Mouse (Mus musculus) kidney, postnatal 0 days (tissue): Measurements from ENCODE around the gene Tmem215. TPM values are rescaled to one million over a fixed set of nuclear protein-coding genes. Genes with fewer than 3 reads are reported as not detected.

Experiments
- ATAC-seq: fragments of 200-750 bp; cut with Nextera tagmentation; replicated peaks from 2 replicates; pipeline ENCODE4 v1.8.0; 2017; ENCODE audit warnings: low read depth, moderate number of reproducible peaks, moderate TSS enrichment, moderate library complexity; ENCODE audit not compliant: low FRiP score
- DNase-seq: peaks from one replicate; pipeline ENCODE4 v3.0.0-alpha.2; 2016; ENCODE audit warnings: low spot score
- H3K27ac ChIP-seq: fragments of 300-500 bp; sonication (generic); 2 replicates; pipeline ENCODE4 v1.5.1; 2014; ENCODE audit warnings: mild to moderate bottlenecking
- H3K27me3 ChIP-seq: fragments of 300-500 bp; sonication (generic); 2 replicates; pipeline ENCODE4 v1.6.1; 2014; ENCODE audit warnings: low read length, mixed read lengths; ENCODE audit not compliant: insufficient read depth
- H3K36me3 ChIP-seq: fragments of 300-500 bp; sonication (generic); 2 replicates; pipeline ENCODE4 v1.6.1; 2014; ENCODE audit warnings: low read length, mixed read lengths; ENCODE audit not compliant: insufficient read depth
- H3K4me1 ChIP-seq: fragments of 300-500 bp; sonication (generic); replicated peaks from 2 replicates; pipeline ENCODE4 v1.6.1; 2014; ENCODE audit warnings: antibody characterized with exemption, low read length, mixed read lengths; ENCODE audit not compliant: insufficient read depth
- H3K4me2 ChIP-seq: fragments of 300-500 bp; sonication (generic); 2 replicates; pipeline ENCODE4 v1.6.1; 2014; ENCODE audit warnings: mild to moderate bottlenecking, low read length, moderate library complexity, mixed read lengths
- H3K4me3 ChIP-seq: fragments of 300-500 bp; sonication (generic); replicated peaks from 2 replicates; pipeline ENCODE4 v1.5.1; 2014; ENCODE audit warnings: low read depth, low read length
- H3K9ac ChIP-seq: fragments of 300-500 bp; sonication (generic); 2 replicates; pipeline ENCODE4 v1.6.1; 2014; ENCODE audit warnings: low read depth, low read length
- H3K9me3 ChIP-seq: fragments of 300-500 bp; sonication (generic); replicated peaks from 2 replicates; pipeline ENCODE4 v1.6.1; 2016; ENCODE audit warnings: low read length, inconsistent platforms, mixed read lengths
- CTCF ChIP-seq: IDR thresholded peaks from 2 replicates; pipeline ENCODE4 v1.5.1; 2016; ENCODE audit warnings: antibody characterized with exemption, low read depth, mild to moderate bottlenecking, moderate library complexity
- WGBS: fragments of 180-500 bp; shearing (Covaris S2); extraction: QIAGEN DNeasy Blood & Tissue Kit; methylation state at CpG from one replicate; pipeline ENCODE4 v1.1.7; 2014; 5-methylcytosine and 5-hydroxymethylcytosine counted together
- polyA plus RNA-seq: library from polyadenylated mRNA; unstranded; fragments of >200 nt; fragmentation: Nextera tagmentation; extraction: Ambion mirVana; gene quantifications from 2 replicates; pipeline ENCODE4 v1.2.1, GENCODE M21; 2015

Gene Tmem215
- polyA plus RNA-seq, 1 experiment from 2014 or later: 0.14 TPM

GRCm38 (mm10) chr4:40499812-40500591, 28.0 kb downstream of the Tmem215 start:
- DNase-seq: no peak
- H3K27me3 ChIP-seq: no peaks in the 10 kb centered on the region

GRCm38 (mm10) chr4:40502459-40502858, 30.5 kb downstream of the Tmem215 start:
- WGBS: 64% methylated on average over 3 of the region's 3 CpGs

More at GRCm38 (mm10) chr4:40499812-40500591, 28.0 kb downstream of the Tmem215 start:
- H3K27ac ChIP-seq: no peak overlapping the region
- no peaks in the 10 kb centered on the region for H3K36me3 ChIP-seq
- ATAC-seq: no peak
- H3K4me3 ChIP-seq: no peak overlapping the region
- H3K9ac ChIP-seq: no peak overlapping the region
- no peak for TF ChIP-seq CTCF
- no peaks in the 10 kb centered on the region for H3K9me3 ChIP-seq
- WGBS: 75% methylated on average over 11 of the region's 11 CpGs
- no peaks in the 10 kb centered on the region for H3K4me1 ChIP-seq
- H3K4me2 ChIP-seq: no peak overlapping the region

GRCm38 (mm10) chr4:40509534-40509933, 37.6 kb downstream of the Tmem215 start:
- Histone ChIP-seq H3K4me2 (no peak overlapping the region), H3K9ac (no peak overlapping the region), H3K9me3 (no peaks in the 10 kb centered on the region), H3K27me3 (no peaks in the 10 kb centered on the region), H3K36me3 (no peaks in the 10 kb centered on the region), H3K27ac (no peak overlapping the region), H3K4me1 (no peaks in the 10 kb centered on the region), H3K4me3 (no peak overlapping the region)
- WGBS: 74% methylated on average over 16 of the region's 16 CpGs
- ATAC-seq (no peak), DNase-seq (no peak)
- no peak for TF ChIP-seq CTCF

More at GRCm38 (mm10) chr4:40502459-40502858, 30.5 kb downstream of the Tmem215 start:
- no peak overlapping the region for H3K4me3 ChIP-seq
- DNase-seq (no peak), ATAC-seq (no peak)
- H3K9me3 ChIP-seq: no peaks in the 10 kb centered on the region
- H3K27ac ChIP-seq: no peak overlapping the region
- H3K4me2 ChIP-seq: no peak overlapping the region
- no peaks in the 10 kb centered on the region for H3K36me3 ChIP-seq
- H3K9ac ChIP-seq: no peak overlapping the region
- TF ChIP-seq CTCF: no peak
- no peaks in the 10 kb centered on the region for H3K27me3 ChIP-seq
- no peaks in the 10 kb centered on the region for H3K4me1 ChIP-seq

- Histone ChIP-seq H3K36me3 (no peaks in the 10 kb centered on the region), H3K9ac (no peak overlapping the region), H3K4me1 (no peaks in the 10 kb centered on the region), H3K9me3 (no peaks in the 10 kb centered on the region), H3K4me2 (no peak overlapping the region), H3K4me3 (no peak overlapping the region), H3K27ac (no peak overlapping the region), H3K27me3 (no peaks in the 10 kb centered on the region)
- 86% methylated on average over 2 of the region's 2 CpGs for WGBS
- DNase-seq: no peak
- no peak for TF ChIP-seq CTCF
- no peak for ATAC-seq
These were observed 41.3 kb downstream of the Tmem215 start for GRCm38 (mm10) chr4:40513235-40513634.

- TF ChIP-seq CTCF: no peak
- Histone ChIP-seq H3K9me3 (0 out of 2 replicates have a peak, but pooled peaks cover 4% of the 10 kb centered on the region), H3K4me1 (no peaks in the 10 kb centered on the region), H3K9ac (no peak overlapping the region), H3K27ac (no peak overlapping the region), H3K4me3 (no peak overlapping the region), H3K36me3 (no peaks in the 10 kb centered on the region), H3K4me2 (no peak overlapping the region), H3K27me3 (no peaks in the 10 kb centered on the region)
- 91% methylated on average over 14 of the region's 14 CpGs for WGBS
- DNase-seq (no peak), ATAC-seq (no peak)
These were observed 46.8 kb downstream of the Tmem215 start for GRCm38 (mm10) chr4:40518545-40519324.

Other genes starting within 250 kb of the Tmem215 start
- gene Ddx58, start 232.4 kb upstream of the Tmem215 start, polyA plus RNA-seq: 11.9 and 14.0 TPM in 2 replicates
- gene Smim27, start 202.6 kb upstream of the Tmem215 start, polyA plus RNA-seq: 54.9 and 62.9 TPM in 2 replicates
- 30.8 and 35.5 TPM in 2 replicates for gene Topors, start 202.3 kb upstream of the Tmem215 start, polyA plus RNA-seq
- gene Ndufb6, start 192.8 kb upstream of the Tmem215 start, polyA plus RNA-seq: 524 and 542 TPM in 2 replicates
- 25.7 and 26.2 TPM in 2 replicates for gene Aptx, start 231.0 kb downstream of the Tmem215 start, polyA plus RNA-seq
- gene Dnaja1, start 250.0 kb downstream of the Tmem215 start, polyA plus RNA-seq: 417 and 435 TPM in 2 replicates